Mouse (Mus musculus) liver, adult 2 months (tissue): Measurements from ENCODE around the gene Rpn1. TPM values are rescaled to one million over a fixed set of nuclear protein-coding genes. Genes with fewer than 3 reads are reported as not detected.

Experiments used
- DNase-seq: peaks from one replicate; pipeline ENCODE4 v3.0.0-alpha.2; 2011; ENCODE audit warnings: low read depth, low spot score; ENCODE audit errors: extremely low read depth
- H3K27ac ChIP-seq: fragments of 200-500 bp; replicated peaks from 2 replicates; pipeline ENCODE4 v1.5.1; 2012; ENCODE audit warnings: low read depth, mild to moderate bottlenecking, control low read depth, inconsistent platforms, low read length; ENCODE audit not compliant: insufficient read depth
- H3K27me3 ChIP-seq: fragments of 200-500 bp; 2 replicates; pipeline ENCODE4 v1.6.1; 2012; ENCODE audit warnings: mild to moderate bottlenecking, moderate library complexity, low read length, inconsistent platforms; ENCODE audit not compliant: control insufficient read depth, insufficient read depth
- H3K36me3 ChIP-seq: fragments of 200-500 bp; 2 replicates; pipeline ENCODE4 v1.6.1; 2012; ENCODE audit warnings: low read length, inconsistent platforms; ENCODE audit not compliant: control insufficient read depth, insufficient read depth
- H3K4me1 ChIP-seq: fragments of 200-500 bp; 2 replicates; pipeline ENCODE4 v1.6.1; 2011; ENCODE audit warnings: low read length; ENCODE audit not compliant: control insufficient read depth, insufficient read depth
- H3K4me3 ChIP-seq: fragments of 200-500 bp; 2 replicates; pipeline ENCODE4 v1.5.1; 2011; ENCODE audit warnings: low read depth, mild to moderate bottlenecking, control low read depth, low read length, moderate library complexity; ENCODE audit not compliant: insufficient read depth
- H3K79me2 ChIP-seq: fragments of 200-500 bp; 2 replicates; pipeline ENCODE4 v1.6.1; 2012; ENCODE audit warnings: inconsistent platforms, mild to moderate bottlenecking, low read length, moderate library complexity; ENCODE audit not compliant: control insufficient read depth, insufficient read depth
- H3K9ac ChIP-seq: fragments of 200-500 bp; 2 replicates; pipeline ENCODE4 v1.6.1; 2012; ENCODE audit warnings: low read depth, mild to moderate bottlenecking, control low read depth, inconsistent platforms, low read length
- CTCF ChIP-seq: fragments of 200-500 bp; IDR thresholded peaks from 2 replicates; pipeline ENCODE4 v1.5.1; 2011; ENCODE audit warnings: low read depth, low read length, control low read depth
- POLR2A ChIP-seq: fragments of 200-500 bp; IDR thresholded peaks from 2 replicates; pipeline ENCODE4 v1.6.1; 2011; ENCODE audit warnings: low read length, control low read depth; ENCODE audit not compliant: insufficient read depth; ENCODE audit errors: extremely low read depth
- WGBS: fragments of 180-500 bp; shearing (Covaris S2); methylation state at CpG from one replicate; pipeline ENCODE4 v1.1.7; 2018; 5-methylcytosine and 5-hydroxymethylcytosine counted together
- polyA plus RNA-seq: library from polyadenylated mRNA; depleted of rRNA; stranded (reverse); fragments of >200 nt; gene quantifications from 2 replicates; pipeline ENCODE4 v1.2.3, GENCODE M21; 2012
- total RNA-seq: library from RNA; depleted of rRNA; stranded (reverse); fragments of >200 nt; gene quantifications from 2 replicates; pipeline ENCODE4 v1.2.3, GENCODE M21; 2014

Rpn1 gene
- total and polyA plus RNA-seq, 2 experiments = 124 to 149 TPM

- 93% methylated on average over 4 of the region's 4 CpGs for WGBS
- DNase-seq = no peak
- H3K9ac ChIP-seq = no peak overlapping the region
- H3K27me3 ChIP-seq = no peaks in the 10 kb centered on the region
- H3K27ac ChIP-seq = no peak overlapping the region
- H3K4me3 ChIP-seq = no peak overlapping the region
- TF ChIP-seq CTCF (peak; percentile 18; the same call in 1 of the 2 replicates), POLR2A (no peak)
- H3K4me1 ChIP-seq = peaks cover 17% of the 10 kb centered on the region
- no peaks in the 10 kb centered on the region for H3K79me2 ChIP-seq
- H3K36me3 ChIP-seq = no peaks in the 10 kb centered on the region
Measured at GRCm38 (mm10) chr6:88061406-88061805, 22.9 kb upstream of the Rpn1 start.

DNA sequence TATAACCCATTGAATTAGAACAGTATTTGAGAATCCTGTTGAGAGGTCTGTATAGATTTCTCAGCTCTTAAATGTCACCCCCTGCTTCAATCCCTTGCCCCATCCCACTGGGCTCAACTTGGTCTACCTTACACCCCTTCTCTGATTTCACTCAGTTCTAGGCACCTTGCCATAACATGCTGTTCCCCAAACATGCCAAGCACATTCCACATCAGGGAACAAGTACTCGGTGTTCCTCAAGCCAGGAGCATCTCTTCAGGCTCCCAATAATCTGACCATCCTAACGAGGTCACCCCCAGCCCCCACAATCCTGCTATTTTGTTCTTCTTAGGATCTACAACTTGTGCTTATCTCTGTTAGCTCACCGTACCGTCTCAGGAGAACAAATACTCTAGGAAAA is 21.9 kb upstream of the Rpn1 start:
- H3K36me3 ChIP-seq = no peaks in the 10 kb centered on the region
- DNase-seq = no peak
- H3K4me1 ChIP-seq = peaks cover 17% of the 10 kb centered on the region
- H3K27me3 ChIP-seq = no peaks in the 10 kb centered on the region
- H3K79me2 ChIP-seq = no peaks in the 10 kb centered on the region
- no peak for TF ChIP-seq CTCF
- TF ChIP-seq POLR2A = no peak
- no peak overlapping the region for H3K27ac ChIP-seq
- WGBS = 46% methylated on average over 4 of the region's 4 CpGs
- no peak overlapping the region for H3K9ac ChIP-seq
- no peak overlapping the region for H3K4me3 ChIP-seq

DNA sequence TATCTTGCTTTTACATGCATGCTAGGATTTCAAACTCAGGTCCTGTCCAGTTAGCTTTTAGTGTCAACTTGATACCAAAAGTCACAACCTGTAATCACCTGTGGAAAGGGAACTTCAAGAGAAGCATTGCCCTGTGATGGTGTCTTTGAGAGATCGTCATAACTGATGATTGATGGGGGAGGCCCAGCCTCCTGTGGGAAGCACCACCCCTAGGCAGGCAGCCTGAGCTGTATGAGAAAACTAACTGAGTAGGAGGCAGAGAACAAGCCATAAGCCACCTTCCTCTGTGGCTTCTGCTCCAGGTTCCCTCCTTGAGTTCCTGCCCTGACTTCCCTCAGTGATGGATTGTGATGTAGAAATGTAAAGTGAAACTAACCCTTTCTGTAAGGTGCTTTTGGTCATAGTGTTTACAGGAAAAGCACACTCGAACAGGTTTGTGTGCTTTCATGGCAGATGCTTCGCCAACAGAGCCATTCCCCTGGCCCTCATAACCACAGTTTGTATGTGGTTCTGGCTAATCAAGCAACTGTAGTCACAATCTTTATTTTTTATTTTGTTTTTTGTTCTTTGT is 20.1 kb upstream of the Rpn1 start:
- H3K79me2 ChIP-seq = no peaks in the 10 kb centered on the region
- no peaks in the 10 kb centered on the region for H3K36me3 ChIP-seq
- TF ChIP-seq POLR2A = no peak
- TF ChIP-seq CTCF = no peak
- H3K4me3 ChIP-seq = no peak overlapping the region
- WGBS = 72% methylated on average over 3 of the region's 3 CpGs
- H3K4me1 ChIP-seq = peaks cover 17% of the 10 kb centered on the region
- no peak for DNase-seq
- no peak overlapping the region for H3K27ac ChIP-seq
- H3K9ac ChIP-seq = no peak overlapping the region
- no peaks in the 10 kb centered on the region for H3K27me3 ChIP-seq

- TF ChIP-seq CTCF (no peak), POLR2A (no peak)
- Histone ChIP-seq H3K36me3 (no peaks in the 10 kb centered on the region), H3K79me2 (no peaks in the 10 kb centered on the region), H3K4me1 (peaks cover 17% of the 10 kb centered on the region), H3K9ac (no peak overlapping the region), H3K27me3 (no peaks in the 10 kb centered on the region), H3K27ac (peak overlapping the region; percentile 62), H3K4me3 (no peak overlapping the region)
- 20% methylated on average over 4 of the region's 4 CpGs for WGBS
- no peak for DNase-seq
Measured at GRCm38 (mm10) chr6:88065116-88065515, 19.2 kb upstream of the Rpn1 start.

DNA sequence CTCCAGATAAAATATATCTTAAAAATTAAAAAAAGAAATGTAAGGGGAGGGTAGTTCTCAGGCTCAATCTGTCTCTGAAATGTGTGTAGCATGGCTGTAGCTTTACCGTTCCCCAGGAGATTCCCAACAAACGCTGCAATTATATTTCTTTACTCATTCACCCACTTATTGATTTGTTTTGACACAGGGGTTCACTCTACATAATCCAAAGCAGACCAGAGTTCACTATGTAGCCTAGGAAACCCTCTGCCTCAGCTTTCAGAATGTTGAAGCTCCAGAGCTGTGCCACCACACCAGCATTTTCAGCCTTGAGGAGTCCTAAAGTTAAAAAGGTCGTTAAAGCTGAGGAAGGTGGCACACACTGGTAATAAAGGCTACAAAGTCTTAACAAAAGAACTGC is 18.3 kb upstream of the Rpn1 start:
- Histone ChIP-seq H3K79me2 (no peaks in the 10 kb centered on the region), H3K36me3 (no peaks in the 10 kb centered on the region), H3K9ac (0 out of 2 replicates have a peak overlapping the region, but pooled peaks have one; percentile 14), H3K27ac (peak overlapping the region; percentile 60), H3K4me3 (no peak overlapping the region), H3K27me3 (no peaks in the 10 kb centered on the region), H3K4me1 (peaks cover 17% of the 10 kb centered on the region)
- TF ChIP-seq POLR2A = no peak
- no peak for TF ChIP-seq CTCF
- WGBS = 22% methylated on average over 3 of the region's 3 CpGs
- DNase-seq = peak; percentile 70

GRCm38 (mm10) chr6:88067722-88068121 is 16.6 kb upstream of the Rpn1 start:
- no peaks in the 10 kb centered on the region for H3K27me3 ChIP-seq
- WGBS = 80% methylated on average over 3 of the region's 3 CpGs

More at GRCm38 (mm10) chr6:88067722-88068121, 16.6 kb upstream of the Rpn1 start:
- peaks cover 24% of the 10 kb centered on the region for H3K4me1 ChIP-seq
- H3K27ac ChIP-seq = no peak overlapping the region
- no peak for TF ChIP-seq POLR2A
- TF ChIP-seq CTCF = no peak
- no peak for DNase-seq
- H3K9ac ChIP-seq = no peak overlapping the region
- no peak overlapping the region for H3K4me3 ChIP-seq
- H3K36me3 ChIP-seq = no peaks in the 10 kb centered on the region
- no peaks in the 10 kb centered on the region for H3K79me2 ChIP-seq
